Mouse (Mus musculus) kidney, postnatal 25 days (tissue): ENCODE results near the gene Alad.

Experiments used
- DNase-seq, 2 experiments: peaks; one replicate each; pipeline ENCODE4 v3.0.0; 2021; ENCODE audit warnings: mixed read lengths in 2 of 2

Alad gene

GRCm38 (mm10) chr4:62517538-62518415, 1.9 kb downstream of the Alad start:
- no peak for DNase-seq

- no peak for DNase-seq
These were observed 2.7 kb downstream of the Alad start for GRCm38 (mm10) chr4:62517046-62517445.

GRCm38 (mm10) chr4:62516579-62516978, 3.1 kb downstream of the Alad start:
- DNase-seq, result no peak

GRCm38 (mm10) chr4:62516079-62516478, 3.6 kb downstream of the Alad start:
- DNase-seq, result peak; percentile 79 to 91

GRCm38 (mm10) chr4:62515490-62515889, 4.2 kb downstream of the Alad start:
- DNase-seq, result peak in 1 of 2 experiments; percentile 68

GRCm38 (mm10) chr4:62514995-62515394, 4.7 kb downstream of the Alad start:
- DNase-seq, result no peak

- DNase-seq, result peak in 1 of 2 experiments; percentile 41
These were observed 5.7 kb downstream of the Alad start for GRCm38 (mm10) chr4:62513998-62514506.

- DNase-seq, result peak; percentile 86 to 94
These were observed 9.8 kb downstream of the Alad start for GRCm38 (mm10) chr4:62509946-62510345.

GRCm38 (mm10) chr4:62508839-62509238, 10.9 kb downstream of the Alad start:
- peak; percentile 40 to 77 for DNase-seq

GRCm38 (mm10) chr4:62506798-62507197, 12.9 kb downstream of the Alad start:
- peak; percentile 60 to 68 for DNase-seq

GRCm38 (mm10) chr4:62505991-62506390, 13.7 kb downstream of the Alad start:
- DNase-seq, result peak in 1 of 2 experiments; percentile 45

- DNase-seq, result no peak
These were observed 16.2 kb downstream of the Alad start, which contains the start of gene Hdhd3 for GRCm38 (mm10) chr4:62503374-62503970. TSS of gene Hdhd3 (minus strand) at chr4:62503467.

GRCm38 (mm10) chr4:62502969-62503368, 16.7 kb downstream of the Alad start:
- DNase-seq, result peak; percentile 49 to 81

- peak; percentile 95 to 96 for DNase-seq
These were observed 17.6 kb downstream of the Alad start for GRCm38 (mm10) chr4:62501964-62502732.

GRCm38 (mm10) chr4:62501534-62501933, 18.2 kb downstream of the Alad start:
- no peak for DNase-seq

- DNase-seq, result no peak
These were observed 18.9 kb downstream of the Alad start for GRCm38 (mm10) chr4:62500799-62501198.

- peak; percentile 84 to 93 for DNase-seq
These were observed 22.9 kb downstream of the Alad start for GRCm38 (mm10) chr4:62496815-62497214.

- peak; percentile 83 to 91 for DNase-seq
These were observed 23.8 kb downstream of the Alad start for GRCm38 (mm10) chr4:62495946-62496345.

- no peak for DNase-seq
These were observed 25.5 kb downstream of the Alad start for GRCm38 (mm10) chr4:62494230-62494629.

- no peak for DNase-seq
These were observed 27.0 kb downstream of the Alad start for GRCm38 (mm10) chr4:62492682-62493081.

- DNase-seq, result no peak
These were observed 31.8 kb downstream of the Alad start for GRCm38 (mm10) chr4:62487914-62488313.

- no peak for DNase-seq
These were observed 32.5 kb downstream of the Alad start for GRCm38 (mm10) chr4:62487172-62487571.

GRCm38 (mm10) chr4:62486162-62486696, 33.5 kb downstream of the Alad start:
- no peak for DNase-seq
